Mouse (Mus musculus) myocyte (in vitro differentiated cells): ENCODE results near the gene Adamts6. TPM values are rescaled to one million over a fixed set of nuclear protein-coding genes. Genes with fewer than 3 reads are reported as not detected.

Experiments used
- H3K27me3 ChIP-seq: one replicate; pipeline ENCODE4 v1.6.1; 2011; ENCODE audit not compliant: control insufficient read depth, insufficient read depth, insufficient read length
- H3K36me3 ChIP-seq: one replicate; pipeline ENCODE4 v1.6.1; 2011; ENCODE audit not compliant: control insufficient read depth, insufficient read depth
- H3K4me2 ChIP-seq: one replicate; pipeline ENCODE4 v1.6.1; 2011; ENCODE audit warnings: low read depth, control low read depth
- H3K4me3 ChIP-seq: one replicate; pipeline ENCODE4 v1.5.1; 2011; ENCODE audit warnings: mild to moderate bottlenecking, control low read depth, moderate library complexity
- H3K79me2 ChIP-seq: one replicate; pipeline ENCODE4 v1.6.1; 2011; ENCODE audit not compliant: control insufficient read depth, insufficient read depth
- H3ac ChIP-seq: one replicate; pipeline ENCODE4 v1.6.1; 2011; ENCODE audit not compliant: control insufficient read depth, insufficient read length
- CEBPB ChIP-seq: IDR thresholded peaks from 2 replicates; pipeline ENCODE4 v1.6.1; 2011; ENCODE audit warnings: mild to moderate bottlenecking, moderate library complexity; ENCODE audit not compliant: poor library complexity, insufficient read depth, severe bottlenecking
- E2F4 ChIP-seq: IDR thresholded peaks from one replicate; pipeline ENCODE4 v1.6.1; 2011; ENCODE audit warnings: mild to moderate bottlenecking, control low read depth, moderate library complexity; ENCODE audit not compliant: insufficient read depth
- MAX ChIP-seq: IDR thresholded peaks from one replicate; pipeline ENCODE4 v1.6.1; 2011; ENCODE audit warnings: low read depth, mild to moderate bottlenecking, control low read depth
- MYOD1 ChIP-seq, 3 experiments: IDR thresholded peaks; one replicate each; pipeline ENCODE4 v1.6.1; 2011; ENCODE audit warnings: control low read depth in 2 of 3, low read depth in 2 of 3, mild to moderate bottlenecking in 2 of 3, moderate library complexity in 1 of 3; ENCODE audit not compliant: insufficient read length in 2 of 3, control insufficient read depth in 1 of 3
- MYOG ChIP-seq, 3 experiments: IDR thresholded peaks; one replicate each; pipeline ENCODE4 v1.6.1; 2011; ENCODE audit warnings: control low read depth in 2 of 3, low read depth in 2 of 3, mild to moderate bottlenecking in 2 of 3; ENCODE audit not compliant: insufficient read length in 2 of 3, control insufficient read depth in 1 of 3, insufficient read depth in 1 of 3
- POLR2A ChIP-seq: IDR thresholded peaks from one replicate; pipeline ENCODE4 v1.6.1; 2011; ENCODE audit warnings: low read depth, mild to moderate bottlenecking, control low read depth, moderate library complexity; ENCODE audit not compliant: insufficient read length
- POLR2AphosphoS2 ChIP-seq: IDR thresholded peaks from one replicate; pipeline ENCODE4 v1.6.1; 2011; ENCODE audit warnings: low read depth, control low read depth; ENCODE audit not compliant: insufficient read length
- REST ChIP-seq: IDR thresholded peaks from one replicate; pipeline ENCODE4 v1.6.1; 2011; ENCODE audit warnings: mild to moderate bottlenecking, control low read depth, moderate library complexity; ENCODE audit not compliant: insufficient read depth, insufficient read length
- SRF ChIP-seq: IDR thresholded peaks from one replicate; pipeline ENCODE4 v1.6.1; 2011; ENCODE audit warnings: low read depth; ENCODE audit not compliant: control insufficient read depth, insufficient read length
- TCF12 ChIP-seq: IDR thresholded peaks from one replicate; pipeline ENCODE4 v1.6.1; 2011; ENCODE audit warnings: mild to moderate bottlenecking, control low read depth; ENCODE audit not compliant: poor library complexity, insufficient read depth, severe bottlenecking
- TCF3 ChIP-seq: IDR thresholded peaks from one replicate; pipeline ENCODE4 v1.6.1; 2011; ENCODE audit warnings: low read depth, control low read depth; ENCODE audit not compliant: insufficient read length
- USF1 ChIP-seq: IDR thresholded peaks from one replicate; pipeline ENCODE4 v1.6.1; 2011; ENCODE audit warnings: low read depth, mild to moderate bottlenecking, control low read depth, moderate library complexity
- polyA plus RNA-seq: library from polyadenylated mRNA; unstranded; fragments of >200 nt; fragmentation: generic; extraction: Trizol; gene quantifications from one replicate; pipeline ENCODE4 v1.2.1, GENCODE M21; 2012; ENCODE audit warnings: missing spikeins

The Adamts6 gene
- polyA plus RNA-seq, 1 experiment: 2.0 TPM

DNA sequence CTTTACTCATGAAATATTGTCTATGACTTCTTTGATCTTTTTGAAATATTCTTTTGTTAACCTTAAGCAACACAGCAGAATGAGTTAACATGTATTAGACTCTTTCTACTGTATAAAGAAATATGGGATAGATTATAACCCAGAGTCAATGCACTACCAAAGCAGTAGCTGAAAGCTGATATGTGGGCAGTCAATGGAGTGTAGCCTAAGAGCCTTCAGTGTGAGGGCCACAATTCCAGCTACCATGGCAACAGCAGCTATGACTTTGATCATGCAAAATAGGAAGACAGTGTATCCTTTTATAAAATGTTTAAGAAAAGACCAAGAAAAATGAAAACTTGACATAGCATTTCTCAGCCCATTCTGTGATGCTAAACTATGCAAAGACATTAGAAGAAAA lies 241.6 kb downstream of the Adamts6 start:
- TF ChIP-seq MAX (no peak), TCF3 (no peak), TCF12 (no peak), SRF (no peak), POLR2A (no peak), MYOD1 (IDR thresholded peaks at IDR 0.05; ENCODE audit: control insufficient read depth in 1 of 3, insufficient read length in 2 of 3, low read depth in 2 of 3) (no peak), E2F4 (no peak), REST (no peak), CEBPB (no peak), MYOG (IDR thresholded peaks at IDR 0.05; ENCODE audit: control insufficient read depth in 1 of 3, insufficient read depth in 1 of 3, insufficient read length in 2 of 3, low read depth in 2 of 3) (no peak), POLR2AphosphoS2 (no peak), USF1 (no peak)
- Histone ChIP-seq H3K36me3 (no peaks in the 10 kb centered on the region), H3K27me3 (no peaks in the 10 kb centered on the region), H3K4me2 (no peak overlapping the region), H3K4me3 (no peak overlapping the region), H3K79me2 (no peaks in the 10 kb centered on the region), H3ac (no peak overlapping the region)

DNA sequence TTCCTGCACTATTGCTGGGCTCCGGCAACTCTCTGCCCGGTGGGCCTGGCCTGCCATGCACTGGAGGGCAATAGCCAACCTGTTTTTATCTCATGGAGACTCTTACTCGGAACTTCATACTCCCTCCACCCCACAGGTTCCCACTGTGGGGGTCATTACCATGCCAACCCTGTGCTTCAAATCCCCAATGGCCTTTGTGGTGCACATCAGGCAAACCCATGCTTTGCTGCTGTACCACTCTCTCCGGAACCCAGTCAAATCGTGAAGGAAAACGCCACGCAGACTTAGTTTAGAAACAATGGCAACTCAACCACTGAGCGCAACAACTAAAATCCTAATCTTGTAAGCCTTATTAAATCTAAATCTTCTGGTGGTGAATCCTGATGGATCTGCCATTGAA lies 244.2 kb downstream of the Adamts6 start:
- Histone ChIP-seq H3K4me3 (no peak overlapping the region), H3K27me3 (no peaks in the 10 kb centered on the region), H3K4me2 (no peak overlapping the region), H3K36me3 (no peaks in the 10 kb centered on the region), H3ac (no peak overlapping the region), H3K79me2 (no peaks in the 10 kb centered on the region)
- no peak for TF ChIP-seq POLR2A

DNA sequence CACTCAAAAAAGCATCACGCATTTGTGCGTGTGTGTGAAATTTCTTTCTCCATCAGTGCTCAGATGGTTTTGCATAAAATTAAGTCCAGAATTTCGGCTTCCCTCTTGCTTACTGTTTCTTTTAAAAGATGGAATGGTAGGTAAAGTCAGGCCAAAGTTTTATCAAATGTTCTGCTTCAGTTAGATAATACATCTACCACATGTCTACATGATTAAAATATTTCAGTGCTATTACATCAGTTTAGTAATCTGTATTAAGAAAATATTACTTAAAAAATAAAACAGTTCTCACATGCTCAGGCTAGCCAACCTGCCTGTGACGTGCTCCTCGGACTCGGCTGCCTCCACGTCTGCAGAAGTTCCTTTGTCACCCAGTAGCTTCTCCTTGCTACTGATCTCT lies 245.1 kb downstream of the Adamts6 start:
- TF ChIP-seq CEBPB (no peak), MYOD1 (IDR thresholded peaks at IDR 0.05; ENCODE audit: control insufficient read depth in 1 of 3, insufficient read length in 2 of 3, low read depth in 2 of 3) (no peak), E2F4 (no peak), TCF3 (no peak), REST (no peak), SRF (no peak), USF1 (no peak), POLR2AphosphoS2 (no peak), TCF12 (no peak), POLR2A (no peak), MAX (no peak), MYOG (IDR thresholded peaks at IDR 0.05; ENCODE audit: control insufficient read depth in 1 of 3, insufficient read depth in 1 of 3, insufficient read length in 2 of 3, low read depth in 2 of 3) (no peak)
- no peaks in the 10 kb centered on the region for H3K79me2 ChIP-seq
- no peak overlapping the region for H3K4me2 ChIP-seq
- no peaks in the 10 kb centered on the region for H3K36me3 ChIP-seq
- H3K27me3 ChIP-seq: no peaks in the 10 kb centered on the region
- H3K4me3 ChIP-seq: no peak overlapping the region
- H3ac ChIP-seq: no peak overlapping the region

DNA sequence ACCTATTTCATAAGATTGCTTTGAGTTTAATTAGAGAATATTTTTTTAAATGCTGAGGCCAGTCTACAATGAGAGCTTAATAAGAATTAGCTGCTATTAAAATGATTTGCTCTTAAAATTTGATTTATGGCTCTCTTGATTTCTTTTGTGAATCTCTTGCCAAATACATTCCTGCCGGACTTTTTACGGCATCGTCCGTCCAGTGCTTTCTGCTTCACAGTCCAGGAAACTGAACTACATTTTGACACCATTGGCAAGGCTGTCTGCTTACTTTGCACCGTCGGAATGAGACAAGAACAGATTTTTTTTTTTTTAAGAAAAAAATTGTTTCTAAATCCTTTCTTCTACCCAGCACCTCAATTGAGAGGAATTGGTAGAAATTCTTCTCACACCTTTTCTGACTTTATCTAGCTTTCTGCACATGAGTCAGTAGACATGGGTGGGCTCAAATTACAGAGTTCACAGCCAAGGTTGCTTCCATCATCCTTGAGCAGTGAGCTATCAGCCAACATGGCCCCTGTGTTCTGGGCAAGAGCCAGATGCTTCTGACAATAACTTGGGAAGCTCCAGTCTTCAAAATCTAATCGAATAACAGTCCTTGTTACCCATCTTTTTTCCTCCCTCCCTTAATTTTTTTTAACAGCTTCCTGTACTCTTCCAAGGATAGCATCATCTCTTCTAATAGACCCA lies 246.3 kb downstream of the Adamts6 start:
- Histone ChIP-seq H3K27me3 (no peaks in the 10 kb centered on the region), H3K79me2 (no peaks in the 10 kb centered on the region), H3ac (no peak overlapping the region), H3K4me3 (no peak overlapping the region), H3K4me2 (no peak overlapping the region), H3K36me3 (no peaks in the 10 kb centered on the region)
- TF ChIP-seq SRF: no peak
- TF ChIP-seq MYOD1 (IDR thresholded peaks at IDR 0.05; ENCODE audit: control insufficient read depth in 1 of 3, insufficient read length in 2 of 3, low read depth in 2 of 3): no peak
- TF ChIP-seq POLR2A: no peak
- no peak for TF ChIP-seq MYOG (IDR thresholded peaks at IDR 0.05; ENCODE audit: control insufficient read depth in 1 of 3, insufficient read depth in 1 of 3, insufficient read length in 2 of 3, low read depth in 2 of 3)
- TF ChIP-seq MAX: no peak
- TF ChIP-seq TCF3: no peak
- no peak for TF ChIP-seq TCF12
- no peak for TF ChIP-seq REST
- TF ChIP-seq E2F4: no peak
- no peak for TF ChIP-seq USF1
- no peak for TF ChIP-seq POLR2AphosphoS2
- TF ChIP-seq CEBPB: no peak
